Mouse (Mus musculus) myocyte (in vitro differentiated cells): ENCODE results near the gene Unc5b.

Experiments
- E2F4 ChIP-seq: IDR thresholded peaks from one replicate; pipeline ENCODE4 v1.6.1; 2011; ENCODE audit warnings: mild to moderate bottlenecking, control low read depth, moderate library complexity; ENCODE audit not compliant: insufficient read depth
- MAX ChIP-seq: IDR thresholded peaks from one replicate; pipeline ENCODE4 v1.6.1; 2011; ENCODE audit warnings: low read depth, mild to moderate bottlenecking, control low read depth
- MYOG ChIP-seq, 3 experiments: IDR thresholded peaks; one replicate each; pipeline ENCODE4 v1.6.1; 2011; ENCODE audit warnings: control low read depth in 2 of 3, low read depth in 2 of 3, mild to moderate bottlenecking in 2 of 3; ENCODE audit not compliant: insufficient read length in 2 of 3, control insufficient read depth in 1 of 3, insufficient read depth in 1 of 3
- POLR2A ChIP-seq: IDR thresholded peaks from one replicate; pipeline ENCODE4 v1.6.1; 2011; ENCODE audit warnings: low read depth, mild to moderate bottlenecking, control low read depth, moderate library complexity; ENCODE audit not compliant: insufficient read length
- USF1 ChIP-seq: IDR thresholded peaks from one replicate; pipeline ENCODE4 v1.6.1; 2011; ENCODE audit warnings: low read depth, mild to moderate bottlenecking, control low read depth, moderate library complexity

DNA sequence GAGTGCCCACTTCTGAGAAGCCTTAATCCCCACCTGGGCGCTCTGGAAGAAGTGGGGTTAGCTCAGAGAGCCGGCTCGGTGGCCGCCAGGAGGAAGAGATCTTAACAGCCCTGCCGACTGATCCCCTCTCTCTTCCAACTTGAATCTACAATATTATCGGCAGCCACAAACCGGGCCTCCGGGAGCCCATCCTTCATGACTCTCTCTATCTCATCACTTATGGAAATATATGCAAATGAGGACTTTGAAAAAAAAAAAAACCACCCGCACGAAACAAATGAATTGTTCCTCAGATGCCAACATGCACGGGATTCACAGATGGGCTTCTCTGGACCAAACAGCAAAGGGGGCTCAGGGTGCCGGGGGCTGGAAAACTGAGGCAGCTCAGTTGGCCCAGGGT is 109.7 kb downstream of the Unc5b start:
- TF ChIP-seq MYOG (IDR thresholded peaks at IDR 0.05; ENCODE audit: control insufficient read depth in 1 of 3, insufficient read depth in 1 of 3, insufficient read length in 2 of 3, low read depth in 2 of 3) = no peak
- no peak for TF ChIP-seq MAX
- TF ChIP-seq POLR2A = no peak
- TF ChIP-seq E2F4 = no peak
- no peak for TF ChIP-seq USF1
